ENCODE assay signal across 23 mouse cellular contexts in genomic region chr15:82272295-82272694, GRCm38 (mm10). TPM values are rescaled to one million over a fixed set of nuclear protein-coding genes. Genes with fewer than 3 reads are reported as not detected.
"Had no signal": no experiment of that assay in that cellular context is flagged by ENCODE, and none has a peak within 500 bp of the region (broad histone marks: within the 10 kb centered on the region; RNA-seq: fewer than 3 reads in every experiment).

No protein-coding gene starts in this region.

- DNase-seq: kidney, postnatal 10 days; kidney, postnatal 36 days; layer of hippocampus, postnatal 36 days; liver, embryonic 13.5 days; lung, adult 2 months; lung, postnatal 14 days; retina, postnatal 1 day; right cerebral cortex, postnatal 25 days; spleen, adult 18-20 months; thymus, postnatal 25 days had no signal

- H3K4me3 ChIP-seq: left cerebral cortex, adult 2 months; liver, embryonic 13.5 days; midbrain, embryonic 12.5 days; midbrain, embryonic 15.5 days; neural tube, embryonic 12.5 days; neural tube, embryonic 15.5 days; stomach, embryonic 15.5 days had no signal

- ATAC-seq: midbrain, embryonic 15.5 days had no signal

- H3K27ac ChIP-seq: left cerebral cortex, adult 2 months; liver, embryonic 13.5 days; macrophage; midbrain, embryonic 15.5 days; neural tube, embryonic 12.5 days; neural tube, embryonic 15.5 days; stomach, embryonic 15.5 days had no signal

RNA-seq across cellular contexts. Expression of gene 1500009C09Rik, which starts 20.1 kb away (rescaled TPM):
- polyA plus RNA-seq: kidney, embryonic 14.5 days; limb, embryonic 11.5 days; liver, adult 2 months; liver, embryonic 13.5 days; liver, embryonic 16.5 days; lung, adult 2 months; lung, embryonic 16.5 days; macrophage; stomach, embryonic 15.5 days; thymus, postnatal 0 days had no signal

RNA-seq across cellular contexts. Expression of gene Wbp2nl, which starts 26.5 kb away (rescaled TPM):
- polyA plus RNA-seq: liver, adult 2 months; liver, embryonic 16.5 days; lung, adult 2 months; macrophage; midbrain, embryonic 15.5 days; neural tube, embryonic 12.5 days had no signal

RNA-seq across cellular contexts. Expression of gene Tnfrsf13c, which starts 48.1 kb away (rescaled TPM):
- polyA plus RNA-seq: limb, embryonic 11.5 days; lung, embryonic 16.5 days; midbrain, embryonic 12.5 days had no signal
